Mouse (Mus musculus) adrenal gland (tissue): ENCODE data around the gene Nipbl.
"Not testable (repeated sequence)": the region's sequence is repeated elsewhere in the genome, so short reads cannot be mapped to it uniquely, and the experiment has no call there.

Experiments
- intact Hi-C: fragments of 180-260 bp; cut with DNase I; formaldehyde crosslinking; loops from one replicate; pipeline ENCODE4 v1.15.1; 2025

Nipbl gene

DNA sequence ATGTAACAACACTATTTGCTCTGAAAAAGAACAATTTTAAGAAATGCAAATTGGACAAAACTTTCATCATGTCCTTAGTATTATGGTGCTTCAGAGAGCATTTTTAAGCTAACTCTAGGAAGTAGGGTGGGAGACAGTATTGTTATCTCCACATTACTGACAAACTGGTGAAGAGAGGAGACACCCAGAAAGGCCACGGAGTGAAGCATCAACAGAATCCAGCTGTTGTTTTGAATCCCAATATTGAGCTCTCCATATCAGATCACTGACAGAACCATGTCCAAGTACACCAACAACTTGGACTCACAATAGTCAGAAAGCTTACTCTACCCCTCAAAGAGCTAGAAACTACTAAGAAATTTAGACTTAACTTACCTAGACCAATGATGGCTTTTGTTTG lies 138.8 kb downstream of the Nipbl start:
- intact Hi-C loops: loop anchor here (10.0 kb wide), 1 partner anchor 59 kb away; no protein-coding TSS in a partner anchor

DNA sequence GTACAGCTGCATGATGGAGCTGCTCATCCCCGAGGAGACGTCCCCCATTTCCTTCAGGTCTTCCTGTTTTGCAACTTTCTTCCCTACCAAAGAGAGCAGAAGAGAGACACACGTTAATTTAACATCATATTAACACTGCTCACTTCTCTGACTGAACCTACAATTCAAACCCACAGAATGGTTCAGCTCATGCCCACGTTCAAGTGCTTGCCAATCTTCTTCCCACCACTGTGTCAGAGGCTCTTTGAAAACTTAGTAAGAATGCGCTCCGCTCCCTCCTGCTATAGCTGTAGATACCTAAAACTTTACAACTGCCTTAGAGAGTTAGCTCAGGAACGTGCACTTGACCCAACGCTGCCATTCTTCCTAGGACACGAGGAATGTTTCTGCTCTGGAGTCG lies 141.3 kb downstream of the Nipbl start:
- intact Hi-C loops: loop anchor here (10.0 kb wide), 1 partner anchor 62 kb away; no protein-coding TSS in a partner anchor

DNA sequence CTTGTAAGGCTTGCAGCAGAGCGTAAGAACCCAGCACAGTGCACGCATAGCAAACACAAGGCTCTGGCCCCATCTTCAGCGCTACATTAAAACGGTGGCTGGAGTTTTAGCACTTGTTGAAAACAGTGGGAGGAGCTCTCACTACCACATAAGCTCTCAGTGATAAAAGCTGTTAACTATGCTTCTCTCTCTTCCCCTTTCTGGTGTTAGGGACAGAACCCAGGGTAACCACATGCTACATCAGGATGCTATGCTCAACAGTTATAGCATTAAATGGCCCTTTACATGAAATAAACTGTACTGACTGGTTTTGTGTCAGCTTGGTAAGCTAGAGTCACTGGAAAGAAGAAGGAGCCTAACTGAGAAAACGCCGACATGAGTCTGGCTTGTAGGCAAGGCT lies 150.1 kb downstream of the Nipbl start:
- intact Hi-C loops: no loop called here

DNA sequence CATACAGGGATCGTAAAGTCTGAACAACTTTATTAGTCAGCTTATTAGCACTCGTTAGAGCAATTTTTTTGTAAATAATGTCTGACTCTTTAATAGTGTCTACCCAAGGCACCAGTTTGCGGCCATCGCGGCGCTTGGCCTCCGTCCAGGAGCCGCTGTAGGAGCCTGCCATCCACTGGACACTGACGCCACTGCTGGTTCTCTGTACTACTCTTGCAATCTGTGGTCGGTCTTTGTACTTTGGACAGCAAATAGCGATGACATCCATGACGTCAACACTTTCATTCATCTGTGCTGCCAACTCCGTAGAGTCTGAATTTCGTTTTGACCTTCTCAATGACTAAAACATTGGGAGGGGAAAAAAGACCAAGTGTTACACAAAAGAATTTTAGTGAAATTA lies 153.0 kb downstream of the Nipbl start:
- intact Hi-C loops: no loop called here

DNA sequence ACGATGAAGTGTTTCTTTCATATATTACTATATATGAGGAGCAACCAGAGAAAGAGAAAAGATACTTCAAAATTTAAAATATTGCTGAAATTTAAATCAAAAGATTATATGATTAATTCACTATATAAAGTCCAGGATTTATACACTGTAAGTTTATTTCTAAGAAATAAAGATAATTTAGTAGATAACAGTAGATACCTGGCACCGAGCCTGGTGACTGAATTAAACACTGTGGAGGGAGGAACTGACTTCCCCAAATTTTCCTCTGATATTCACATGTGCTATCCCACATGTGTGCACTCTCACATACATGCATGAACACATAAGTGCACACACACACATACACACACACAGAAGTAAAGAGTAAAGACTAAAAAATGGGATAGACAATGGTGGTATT lies 162.1 kb downstream of the Nipbl start:
- intact Hi-C loops: no loop called here

DNA sequence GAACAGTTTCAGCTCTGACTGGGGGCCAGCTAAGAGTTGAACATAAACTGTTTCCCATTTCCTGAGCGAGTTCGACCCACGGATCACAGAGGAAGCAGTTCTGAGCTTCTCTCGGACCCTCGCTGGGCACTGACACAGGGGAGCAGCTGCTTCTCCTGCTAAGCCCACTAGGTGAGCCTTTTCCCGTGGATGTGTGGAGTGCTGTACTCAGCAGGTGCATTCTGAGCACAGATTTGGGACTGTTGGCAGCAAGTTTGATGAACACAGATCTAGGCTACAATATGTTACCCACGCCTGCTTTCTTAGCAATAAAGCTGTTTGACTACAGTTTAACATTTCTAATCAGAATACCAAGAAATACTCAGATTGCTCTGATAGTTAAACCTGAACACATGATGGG lies 162.6 kb downstream of the Nipbl start:
- intact Hi-C loops: no loop called here

DNA sequence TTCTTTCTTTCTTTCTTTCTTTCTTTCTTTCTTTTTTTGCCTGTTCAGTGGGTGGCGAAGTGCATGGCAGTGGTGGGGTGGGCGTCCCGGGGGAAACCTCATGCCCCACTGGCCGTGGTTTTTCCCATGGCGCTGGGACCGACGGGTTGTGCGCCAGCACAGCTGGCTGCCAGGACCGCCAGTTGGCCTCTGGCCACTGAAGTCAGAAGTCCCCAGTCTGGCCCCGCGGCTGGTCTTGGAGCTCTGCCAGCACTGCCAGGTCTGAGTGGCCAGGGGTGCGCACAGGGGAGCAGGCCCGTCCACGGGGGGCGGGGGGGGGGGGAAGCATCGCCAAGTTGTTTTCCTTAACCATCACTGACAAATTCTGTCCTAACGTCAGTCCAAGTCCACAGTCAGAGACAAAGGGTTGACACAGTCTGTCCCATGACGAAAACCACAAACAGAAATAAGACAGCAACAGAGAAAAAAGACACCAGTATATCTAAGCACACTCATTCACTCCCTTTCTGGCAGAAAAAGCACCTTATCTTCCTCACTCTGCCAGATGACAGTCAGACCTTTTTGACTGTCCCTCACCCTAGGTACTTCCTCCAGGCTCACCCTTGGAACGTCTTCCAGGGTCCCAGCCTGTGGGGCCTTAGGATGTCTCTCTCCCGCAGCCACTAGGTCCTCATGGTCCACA lies 164.2 kb downstream of the Nipbl start:
- intact Hi-C loops: no loop called here

DNA sequence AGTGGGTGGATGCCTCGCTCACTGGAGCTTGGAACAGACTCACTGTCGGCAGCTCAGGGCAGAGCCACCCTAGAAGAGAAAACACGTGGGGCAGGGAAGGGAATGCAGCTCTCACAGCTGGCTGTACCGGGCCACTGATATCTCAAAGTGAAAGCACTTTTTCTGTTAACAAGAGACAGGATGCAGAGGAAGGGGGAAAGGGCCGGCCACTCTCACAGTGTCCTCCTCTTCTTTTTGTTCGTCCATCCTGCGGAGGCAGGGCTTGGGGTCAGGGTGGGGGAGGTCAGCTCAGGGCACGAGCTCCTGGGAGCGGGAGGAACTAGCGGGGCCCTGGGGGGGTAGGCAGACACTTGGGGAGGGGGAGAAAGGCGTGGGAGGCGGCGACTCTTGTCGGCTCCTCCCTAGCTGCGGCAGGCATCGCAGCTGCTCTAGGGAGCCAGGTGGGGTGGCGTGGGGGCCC lies 164.9 kb downstream of the Nipbl start:
- intact Hi-C loops: no loop called here

DNA sequence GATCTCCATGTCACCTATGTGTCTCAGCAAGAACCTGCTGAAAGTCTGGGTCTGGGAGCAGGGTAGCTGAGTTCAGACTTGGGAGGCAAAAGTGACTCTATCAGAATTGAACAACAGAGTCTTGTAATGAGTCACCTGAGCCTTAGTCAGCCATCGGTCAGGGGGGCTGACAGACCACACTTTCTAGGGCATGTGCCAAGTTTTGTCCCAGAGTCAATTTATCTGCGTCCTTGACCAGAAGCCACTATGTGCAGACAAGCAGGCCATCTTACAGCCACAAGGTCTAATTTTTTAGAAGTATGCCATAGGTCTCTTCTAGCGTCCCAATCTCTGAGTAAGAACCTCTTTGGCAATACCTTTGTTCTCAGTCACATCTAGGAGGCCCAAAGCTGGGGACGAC lies 166.3 kb downstream of the Nipbl start:
- intact Hi-C loops: not testable (repeated sequence)

DNA sequence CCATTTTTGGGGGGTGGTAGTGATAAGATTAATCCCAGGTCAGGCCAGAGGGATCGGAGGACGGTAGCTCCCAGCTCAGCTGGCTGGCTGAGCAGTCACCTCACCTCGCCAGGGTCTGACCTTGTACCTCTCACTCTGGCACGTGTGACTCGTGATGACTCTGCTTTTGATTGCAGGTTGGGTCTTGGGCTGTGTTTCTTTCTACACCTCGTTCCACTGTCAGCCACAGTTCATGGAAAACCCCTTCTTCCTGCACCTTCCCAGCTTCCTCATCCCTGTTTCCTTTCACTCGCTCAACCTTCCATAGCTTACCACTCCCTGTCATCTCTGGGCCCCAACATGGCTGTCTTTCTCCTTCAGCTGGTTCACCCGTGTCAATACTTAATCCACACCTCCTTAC lies 172.3 kb downstream of the Nipbl start:
- intact Hi-C loops: no loop called here

DNA sequence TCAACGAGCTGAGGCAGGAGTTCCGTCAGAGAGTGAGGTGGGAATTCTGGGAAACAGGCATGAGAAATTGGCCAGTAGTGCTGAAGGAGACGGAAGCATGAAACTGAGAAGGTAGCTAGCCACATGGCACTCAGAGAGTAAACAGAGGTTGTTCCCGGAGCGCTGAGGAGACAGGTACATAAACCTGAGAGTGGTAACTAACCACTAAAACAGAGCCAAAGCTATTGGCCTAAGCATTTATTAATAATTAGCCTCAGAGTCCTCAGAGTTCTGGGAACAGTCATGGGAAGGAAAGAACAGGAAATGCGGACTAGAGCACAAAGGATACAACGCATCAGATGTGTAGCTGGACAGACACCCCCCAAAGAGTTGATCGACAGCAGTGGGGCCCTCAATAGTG lies 176.0 kb downstream of the Nipbl start:
- intact Hi-C loops: no loop called here

DNA sequence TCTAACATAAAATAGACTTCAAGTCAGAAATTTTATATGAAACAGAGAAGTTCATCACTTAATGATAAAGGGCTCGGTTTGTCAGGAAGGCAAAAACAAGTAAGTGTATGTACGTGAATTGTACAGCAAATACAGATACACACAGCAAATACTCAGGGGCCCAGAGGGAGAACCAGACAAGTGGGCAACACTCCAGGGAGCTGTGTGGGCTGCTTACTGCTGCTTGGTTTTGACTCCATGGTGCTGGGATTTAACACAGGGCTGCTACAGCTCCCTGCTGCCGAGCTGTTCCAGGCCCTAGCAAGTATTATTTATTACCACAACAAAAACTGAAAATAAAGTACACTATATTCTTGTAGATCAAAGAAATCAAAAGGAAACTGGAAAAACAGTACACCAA lies 177.1 kb downstream of the Nipbl start:
- intact Hi-C loops: no loop called here

DNA sequence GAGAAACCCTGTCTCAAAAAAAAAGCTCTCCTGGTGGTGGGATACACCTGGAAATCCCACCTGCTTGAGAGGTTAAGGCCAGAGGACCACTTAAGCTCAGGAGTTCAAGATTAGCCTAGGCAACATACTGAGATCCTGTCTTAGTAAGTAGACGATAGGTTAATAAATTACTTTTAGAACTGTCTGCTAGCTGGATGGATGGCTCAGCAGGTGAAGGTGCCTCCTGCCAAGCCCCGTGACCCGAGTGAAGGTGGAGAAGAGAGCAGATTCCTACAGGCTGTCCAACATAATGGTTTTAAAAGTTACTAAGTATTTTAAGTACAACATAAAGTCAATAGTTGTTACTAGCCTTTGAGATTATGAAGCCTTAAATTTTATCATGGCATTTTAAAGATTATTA lies 178.3 kb downstream of the Nipbl start:
- intact Hi-C loops: no loop called here
